Mouse (Mus musculus) CH12.LX (cell line): ENCODE results near the gene Ssbp3.

Source experiments
- BHLHE40 ChIP-seq: IDR thresholded peaks from 2 replicates; pipeline ENCODE4 v1.6.1; 2011; ENCODE audit warnings: mild to moderate bottlenecking, low read depth, low read length, improper control_type of control experiment
- CHD2 ChIP-seq: IDR thresholded peaks from 2 replicates; pipeline ENCODE4 v1.6.1; 2011; ENCODE audit warnings: low read length, improper control_type of control experiment
- CTCF ChIP-seq, 2 experiments: IDR thresholded peaks in 1 of 2; conservative IDR thresholded peaks in 1 of 2; 2 replicates each; pipeline ENCODE4 v1.5.1; 2011 to 2012; ENCODE audit warnings: low read depth in 2 of 2, low read length in 2 of 2, improper control_type of control experiment in 1 of 2, inconsistent platforms in 1 of 2, mild to moderate bottlenecking in 1 of 2, moderate library complexity in 1 of 2
- E2F4 ChIP-seq: IDR thresholded peaks from 2 replicates; pipeline ENCODE4 v1.6.1; 2011; ENCODE audit warnings: low read depth, low read length, improper control_type of control experiment; ENCODE audit not compliant: insufficient replicate concordance
- HCFC1 ChIP-seq: IDR thresholded peaks from 2 replicates; pipeline ENCODE4 v1.6.1; 2012; ENCODE audit warnings: low read depth, mild to moderate bottlenecking, inconsistent platforms, low read length, improper control_type of control experiment
- MAX ChIP-seq: IDR thresholded peaks from 2 replicates; pipeline ENCODE4 v1.6.1; 2011; ENCODE audit warnings: low read length, improper control_type of control experiment
- POLR2A ChIP-seq: IDR thresholded peaks from 2 replicates; pipeline ENCODE4 v1.6.1; 2011; ENCODE audit warnings: low read depth, mild to moderate bottlenecking, improper control_type of control experiment, low read length
- RCOR1 ChIP-seq: conservative IDR thresholded peaks from 2 replicates; pipeline ENCODE4 v1.6.1; 2012; ENCODE audit warnings: low read depth, mild to moderate bottlenecking, inconsistent platforms, low read length, improper control_type of control experiment
- SMC3 ChIP-seq: IDR thresholded peaks from 2 replicates; pipeline ENCODE4 v1.6.1; 2011; ENCODE audit warnings: low read depth, low read length, improper control_type of control experiment
- TCF12 ChIP-seq: IDR thresholded peaks from 2 replicates; pipeline ENCODE4 v1.6.1; 2014; ENCODE audit warnings: low read depth, mild to moderate bottlenecking, inconsistent platforms, low read length, improper control_type of control experiment
- UBTF ChIP-seq: IDR thresholded peaks from 2 replicates; pipeline ENCODE4 v1.6.1; 2012; ENCODE audit warnings: low read depth, mild to moderate bottlenecking, inconsistent platforms, low read length, improper control_type of control experiment, moderate library complexity
- ZC3H11A ChIP-seq: IDR thresholded peaks from 2 replicates; pipeline ENCODE4 v1.6.1; 2012; ENCODE audit warnings: low read depth, mild to moderate bottlenecking, inconsistent platforms, low read length, improper control_type of control experiment
- ZKSCAN1 ChIP-seq: IDR thresholded peaks from 2 replicates; pipeline ENCODE4 v1.6.1; 2012; ENCODE audit warnings: low read depth, inconsistent platforms, low read length, improper control_type of control experiment, borderline replicate concordance

DNA sequence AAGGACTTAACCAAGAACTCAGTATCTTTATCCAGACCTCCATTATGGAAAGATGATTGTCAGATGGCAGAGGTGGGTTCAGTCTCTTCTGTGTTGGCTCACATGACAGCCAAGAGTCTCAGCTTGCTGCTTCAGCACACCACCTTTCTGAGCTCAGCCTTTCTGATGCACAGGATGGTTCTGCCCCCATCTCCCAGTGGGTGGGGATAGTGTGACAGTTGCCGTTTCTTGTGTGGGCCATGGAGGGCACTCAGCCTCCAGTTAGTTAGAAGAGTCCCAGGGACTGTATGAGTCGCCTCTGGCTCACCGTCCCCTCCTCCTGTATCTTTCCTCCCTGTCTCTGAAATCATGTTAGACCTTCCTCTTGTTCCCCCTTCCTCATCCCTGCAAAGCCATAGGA, 55.9 kb downstream of the Ssbp3 start:
- TF ChIP-seq MAX (no peak), TCF12 (no peak), UBTF (no peak), HCFC1 (no peak), RCOR1 (no peak), POLR2A (no peak), CTCF (conservative IDR thresholded peaks at IDR 0.05 in 1 of 2, IDR thresholded peaks at IDR 0.05 in 1 of 2; ENCODE audit: low read depth in 2 of 2, low read length in 2 of 2) (peak in 1 of 2 experiments; percentile 52; a peak in 2 of 4 replicates), SMC3 (peak; percentile 41), E2F4 (no peak), CHD2 (no peak), BHLHE40 (no peak), ZC3H11A (no peak), ZKSCAN1 (no peak)
